Mouse (Mus musculus): Measurements from ENCODE around the gene Riiad1. TPM values are rescaled to one million over a fixed set of nuclear protein-coding genes. Genes with fewer than 3 reads are reported as not detected.

Riiad1 gene
- polyA plus RNA-seq, 1 experiment from 2014 or later: 19.2 TPM

DNA sequence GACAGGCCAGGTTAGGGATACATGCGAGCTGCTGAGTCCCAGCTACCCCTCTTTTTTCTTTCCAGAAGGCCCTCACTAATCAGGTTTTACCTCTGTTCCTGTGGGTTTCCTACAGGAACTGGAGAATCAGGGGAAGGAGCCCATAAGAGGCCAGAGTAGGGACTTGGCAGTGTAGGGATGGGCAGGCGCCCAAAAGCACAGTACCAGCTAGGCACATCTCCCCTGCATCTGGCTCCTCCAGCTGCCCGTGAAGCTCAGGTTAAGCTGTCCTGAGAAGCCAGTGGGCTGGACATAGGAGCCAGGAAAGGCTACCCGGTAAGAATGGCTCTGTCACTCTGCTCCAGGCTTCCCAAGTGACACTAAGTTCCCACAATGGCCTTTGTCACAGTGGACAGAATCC is 1.3 kb upstream of the Riiad1 start:
- H3K4me2 ChIP-seq (ENCODE audit: low read length): peak overlapping the region; percentile 86
- no peak for ATAC-seq
- peak overlapping the region; percentile 83; the same call in 1 of the 2 replicates for H3K27ac ChIP-seq (ENCODE audit: low read depth, low read length)
- 61% methylated on average over 4 of the region's 4 CpGs for WGBS
- H3K9me3 ChIP-seq (replicated peaks; ENCODE audit: control insufficient read depth, low read length): no peaks in the 10 kb centered on the region
- no peak for DNase-seq (ENCODE audit: low spot score)
- H3K4me1 ChIP-seq (ENCODE audit: control insufficient read depth, insufficient read depth, low read length): peaks cover 69% of the 10 kb centered on the region
- H3K27me3 ChIP-seq (replicated peaks; ENCODE audit: control insufficient read depth, insufficient read depth, low read length): no peaks in the 10 kb centered on the region
- H3K4me3 ChIP-seq (ENCODE audit: low read depth, low read length): no peak overlapping the region
- peak overlapping the region; percentile 35; the same call in 1 of the 2 replicates for H3K9ac ChIP-seq (ENCODE audit: low read length)
- peaks cover 34% of the 10 kb centered on the region for H3K36me3 ChIP-seq (ENCODE audit: control insufficient read depth, insufficient read depth, low read length)

DNA sequence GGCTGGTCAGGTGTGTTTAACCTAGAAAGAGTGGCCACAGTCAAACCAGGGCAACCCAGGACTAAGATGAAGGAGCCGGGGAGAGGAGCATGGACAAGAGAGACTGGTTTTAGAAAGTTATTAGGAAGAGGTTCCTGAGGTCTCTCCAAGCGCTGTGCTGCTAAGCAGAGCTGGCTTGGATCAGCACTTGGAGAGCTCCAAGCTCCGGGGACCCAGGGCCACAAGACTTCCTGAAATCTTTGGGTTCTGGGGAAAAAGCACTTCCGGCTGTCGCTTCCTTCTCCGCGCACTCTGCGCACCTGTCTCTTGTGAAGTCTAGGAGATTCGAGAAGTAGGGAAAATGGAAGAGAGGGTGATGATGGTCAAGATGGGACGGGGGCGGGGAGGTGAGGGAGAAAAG is 577 bp downstream of the Riiad1 start:
- H3K4me1 ChIP-seq (ENCODE audit: control insufficient read depth, insufficient read depth, low read length): peaks cover 53% of the 10 kb centered on the region
- no peaks in the 10 kb centered on the region for H3K27me3 ChIP-seq (replicated peaks; ENCODE audit: control insufficient read depth, insufficient read depth, low read length)
- H3K36me3 ChIP-seq (ENCODE audit: control insufficient read depth, insufficient read depth, low read length): peaks cover 22% of the 10 kb centered on the region
- DNase-seq (ENCODE audit: low spot score) (peak; percentile 32), ATAC-seq (no peak)
- WGBS: 12% methylated on average over 11 of the region's 11 CpGs
- H3K9ac ChIP-seq (ENCODE audit: low read length): peak overlapping the region; percentile 90
- H3K9me3 ChIP-seq (replicated peaks; ENCODE audit: control insufficient read depth, low read length): no peaks in the 10 kb centered on the region
- H3K4me2 ChIP-seq (ENCODE audit: low read length): peak overlapping the region; percentile 86
- 0 out of 2 replicates have a peak overlapping the region, but pooled peaks have one; percentile 93 for H3K27ac ChIP-seq (ENCODE audit: low read depth, low read length)
- peak overlapping the region; percentile 61 for H3K4me3 ChIP-seq (ENCODE audit: low read depth, low read length)

DNA sequence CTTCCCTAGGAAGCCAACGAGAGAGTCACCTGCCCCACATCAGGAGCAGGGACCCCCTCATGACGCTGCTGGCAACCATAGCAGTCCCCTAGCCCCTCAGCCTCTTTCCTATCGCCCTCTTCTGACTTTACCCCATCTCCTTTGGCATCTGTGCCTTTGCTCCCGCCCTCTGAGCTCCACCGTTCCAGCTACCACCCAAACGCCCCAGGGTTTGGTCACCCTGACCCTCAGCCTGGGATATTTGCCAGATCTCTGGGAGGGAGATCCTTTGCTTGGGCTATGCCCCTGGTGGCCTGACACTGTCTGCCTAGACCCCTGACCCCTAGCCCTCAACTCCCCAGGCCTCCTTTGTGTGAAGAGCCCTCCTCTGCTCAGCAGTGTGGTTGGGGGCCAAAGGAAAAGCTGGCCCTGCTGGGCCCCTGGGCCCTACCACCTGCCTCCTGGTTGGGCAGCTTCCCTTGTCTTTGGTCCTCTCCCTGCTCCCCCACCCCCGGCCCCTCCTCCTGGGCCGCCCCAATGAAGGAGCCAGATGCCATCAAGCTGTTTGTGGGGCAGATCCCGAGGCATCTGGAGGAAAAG is 1.5 kb downstream of the Riiad1 start:
- Histone ChIP-seq H3K27me3 (replicated peaks; ENCODE audit: control insufficient read depth, insufficient read depth, low read length) (no peaks in the 10 kb centered on the region), H3K4me2 (ENCODE audit: low read length) (peak overlapping the region; percentile 86), H3K9me3 (replicated peaks; ENCODE audit: control insufficient read depth, low read length) (no peaks in the 10 kb centered on the region), H3K4me3 (ENCODE audit: low read depth, low read length) (peak overlapping the region; percentile 61), H3K9ac (ENCODE audit: low read length) (peak overlapping the region; percentile 90), H3K27ac (ENCODE audit: low read depth, low read length) (peak overlapping the region; percentile 93), H3K4me1 (ENCODE audit: control insufficient read depth, insufficient read depth, low read length) (peaks cover 47% of the 10 kb centered on the region), H3K36me3 (ENCODE audit: control insufficient read depth, insufficient read depth, low read length) (peaks cover 21% of the 10 kb centered on the region)
- 6% methylated on average over 9 of the region's 9 CpGs for whole genome bisulfite sequencing
- DNase-seq (ENCODE audit: low spot score) (peak; percentile 33), ATAC-seq (peak; percentile 27)

DNA sequence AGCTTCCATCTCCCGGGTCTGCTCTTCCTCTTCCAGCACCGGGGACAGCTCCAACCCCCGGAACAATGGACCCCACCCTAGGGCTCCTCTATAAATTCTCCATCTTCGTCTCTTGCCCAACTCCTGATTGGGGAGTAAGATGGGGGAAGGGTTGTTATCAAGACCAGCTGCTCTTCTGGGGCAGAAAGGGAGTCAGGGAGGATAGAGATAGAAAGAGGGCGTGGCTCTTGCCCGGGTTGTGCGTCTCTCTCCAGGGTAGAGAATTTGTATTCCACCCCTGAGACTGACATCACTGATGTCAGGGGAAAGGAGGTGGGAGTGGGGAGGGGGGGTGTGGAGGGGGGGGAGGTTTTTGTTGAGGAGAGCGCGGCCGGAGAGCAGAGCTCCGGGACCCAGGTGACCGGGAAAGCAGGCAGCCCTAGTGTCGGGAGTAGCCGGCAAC is 2.1 kb downstream of the Riiad1 start, which contains the start of gene Celf3:
Gene Celf3, plus strand, starts transcription at position 315 of the 442 bp plus-strand sequence.
- Histone ChIP-seq H3K9me3 (replicated peaks; ENCODE audit: control insufficient read depth, low read length) (no peaks in the 10 kb centered on the region), H3K4me3 (ENCODE audit: low read depth, low read length) (peak within 1 kb of the TSS; percentile 61), H3K4me1 (ENCODE audit: control insufficient read depth, insufficient read depth, low read length) (peaks cover 44% of the 10 kb centered on the region), H3K4me2 (ENCODE audit: low read length) (peak within 1 kb of the TSS; percentile 86), H3K9ac (ENCODE audit: low read length) (peak within 1 kb of the TSS; percentile 90), H3K27me3 (replicated peaks; ENCODE audit: control insufficient read depth, insufficient read depth, low read length) (no peaks in the 10 kb centered on the region), H3K36me3 (ENCODE audit: control insufficient read depth, insufficient read depth, low read length) (peaks cover 19% of the 10 kb centered on the region), H3K27ac (ENCODE audit: low read depth, low read length) (peak within 1 kb of the TSS; percentile 93)
- DNase-seq (ENCODE audit: low spot score) (peak; percentile 97), ATAC-seq (peak; percentile 93)
- under 1% methylated on average over 14 of the region's 14 CpGs for WGBS

DNA sequence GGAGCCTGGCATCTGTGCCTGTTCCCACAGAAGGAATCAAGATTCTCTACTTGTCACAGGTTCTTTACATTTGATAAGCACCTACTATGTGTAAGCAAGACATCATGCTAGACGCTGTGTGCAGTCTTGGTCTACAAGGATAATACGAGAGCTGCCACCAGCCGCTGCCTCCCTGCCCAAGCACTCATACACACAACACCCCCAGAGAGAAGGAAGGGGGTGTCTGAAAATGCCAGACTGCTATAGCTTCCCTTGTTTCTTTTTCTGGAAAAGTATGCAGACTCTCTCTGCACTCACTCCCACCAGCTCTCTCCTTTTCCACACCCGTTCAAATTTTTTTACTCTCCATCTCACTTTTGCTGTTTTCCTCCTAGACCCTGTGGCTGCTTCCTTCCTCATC is 2.7 kb downstream of the Riiad1 start:
- DNase-seq (ENCODE audit: low spot score): no peak
- peak overlapping the region; percentile 90 for H3K9ac ChIP-seq (ENCODE audit: low read length)
- H3K27ac ChIP-seq (ENCODE audit: low read depth, low read length): peak overlapping the region; percentile 93
- H3K9me3 ChIP-seq (replicated peaks; ENCODE audit: control insufficient read depth, low read length): no peaks in the 10 kb centered on the region
- peaks cover 16% of the 10 kb centered on the region for H3K36me3 ChIP-seq (ENCODE audit: control insufficient read depth, insufficient read depth, low read length)
- peaks cover 44% of the 10 kb centered on the region for H3K4me1 ChIP-seq (ENCODE audit: control insufficient read depth, insufficient read depth, low read length)
- no peaks in the 10 kb centered on the region for H3K27me3 ChIP-seq (replicated peaks; ENCODE audit: control insufficient read depth, insufficient read depth, low read length)
- H3K4me3 ChIP-seq (ENCODE audit: low read depth, low read length): peak overlapping the region; percentile 61
- H3K4me2 ChIP-seq (ENCODE audit: low read length): peak overlapping the region; percentile 86
- 20% methylated on average over 4 of the region's 4 CpGs for WGBS
- no peak for ATAC-seq

DNA sequence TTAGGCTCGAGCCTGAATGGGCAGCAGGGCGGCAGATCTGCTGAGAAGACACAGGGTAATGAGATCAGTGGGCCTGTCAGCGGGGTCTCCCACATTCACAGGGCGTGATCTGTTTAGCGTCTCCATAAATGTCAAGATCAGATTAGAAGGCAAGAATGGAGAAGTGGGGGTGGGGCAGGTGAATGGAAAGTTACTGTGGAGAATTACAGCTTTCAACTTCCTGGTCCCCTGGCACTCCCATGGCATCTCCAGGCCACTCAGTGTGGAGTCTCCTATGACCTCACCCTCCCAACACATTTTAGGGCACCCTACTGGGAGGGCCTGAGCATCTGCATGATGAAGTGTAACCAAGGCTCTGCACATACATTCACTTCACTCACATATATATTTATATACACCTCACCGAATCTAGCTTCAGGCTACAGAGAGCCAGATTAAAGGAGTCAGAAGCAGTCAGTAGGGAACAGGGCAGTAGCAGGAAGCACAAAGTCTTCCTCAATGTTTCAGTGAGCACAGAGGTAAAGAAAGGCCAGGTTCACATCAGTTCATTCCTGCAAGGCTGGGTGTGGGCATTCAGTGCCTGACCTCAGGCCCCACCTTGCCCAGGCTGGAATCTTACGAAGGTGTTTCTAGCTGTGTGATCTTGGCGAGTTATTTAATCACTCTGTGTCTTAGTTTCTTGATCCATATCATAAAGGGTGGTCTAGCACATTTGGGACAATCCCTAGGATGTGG is 3.7 kb downstream of the Riiad1 start:
- Histone ChIP-seq H3K9me3 (replicated peaks; ENCODE audit: control insufficient read depth, low read length) (no peaks in the 10 kb centered on the region), H3K4me1 (ENCODE audit: control insufficient read depth, insufficient read depth, low read length) (peaks cover 39% of the 10 kb centered on the region), H3K36me3 (ENCODE audit: control insufficient read depth, insufficient read depth, low read length) (peaks cover 7% of the 10 kb centered on the region), H3K27ac (ENCODE audit: low read depth, low read length) (peak overlapping the region; percentile 93; the same call in 1 of the 2 replicates), H3K9ac (ENCODE audit: low read length) (peak overlapping the region; percentile 90; the same call in 1 of the 2 replicates), H3K4me3 (ENCODE audit: low read depth, low read length) (no peak overlapping the region), H3K4me2 (ENCODE audit: low read length) (no peak overlapping the region), H3K27me3 (replicated peaks; ENCODE audit: control insufficient read depth, insufficient read depth, low read length) (no peaks in the 10 kb centered on the region)
- no peak for ATAC-seq
- WGBS: 65% methylated on average over 8 of the region's 8 CpGs
- no peak for DNase-seq (ENCODE audit: low spot score)

DNA sequence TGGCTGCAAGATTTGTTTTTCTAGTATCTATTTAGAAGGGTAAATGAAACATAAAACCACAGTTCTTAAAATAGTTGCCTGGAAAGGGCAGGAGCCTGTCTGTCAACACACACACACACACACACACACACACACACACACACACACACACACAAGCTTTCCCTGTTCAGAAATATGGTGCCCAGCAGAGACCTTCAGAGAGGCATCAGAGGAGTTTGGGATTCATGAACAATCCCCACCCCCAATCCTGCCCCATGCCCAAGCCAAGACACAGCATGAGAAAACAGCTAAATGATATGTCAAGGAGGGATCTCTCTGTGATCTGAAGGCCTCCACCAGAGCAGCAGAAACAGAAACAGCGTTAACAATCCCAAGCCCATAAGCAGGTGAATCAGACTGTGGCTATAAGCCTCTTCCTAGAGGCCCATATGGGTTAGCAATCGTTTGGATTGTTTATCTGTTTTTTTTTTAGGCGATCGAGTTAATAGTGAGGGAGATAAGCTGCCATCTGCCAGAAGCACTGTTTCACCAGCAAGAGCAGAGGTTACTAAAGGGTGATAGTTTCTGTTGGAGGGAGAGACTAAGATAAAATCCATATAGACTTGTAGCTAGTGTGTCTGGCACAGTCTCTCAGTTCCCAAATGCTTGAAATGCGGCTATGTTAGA is 6.4 kb downstream of the Riiad1 start:
- no peak overlapping the region for H3K27ac ChIP-seq (ENCODE audit: low read depth, low read length)
- WGBS: 80% methylated on average over 5 of the region's 5 CpGs
- peaks cover 24% of the 10 kb centered on the region for H3K4me1 ChIP-seq (ENCODE audit: control insufficient read depth, insufficient read depth, low read length)
- no peak overlapping the region for H3K4me2 ChIP-seq (ENCODE audit: low read length)
- H3K9ac ChIP-seq (ENCODE audit: low read length): 0 out of 2 replicates have a peak overlapping the region, but pooled peaks have one; percentile 17
- no peaks in the 10 kb centered on the region for H3K36me3 ChIP-seq (ENCODE audit: control insufficient read depth, insufficient read depth, low read length)
- no peaks in the 10 kb centered on the region for H3K27me3 ChIP-seq (replicated peaks; ENCODE audit: control insufficient read depth, insufficient read depth, low read length)
- DNase-seq (ENCODE audit: low spot score) (no peak), ATAC-seq (no peak)
- no peak overlapping the region for H3K4me3 ChIP-seq (ENCODE audit: low read depth, low read length)
- no peaks in the 10 kb centered on the region for H3K9me3 ChIP-seq (replicated peaks; ENCODE audit: control insufficient read depth, low read length)

DNA sequence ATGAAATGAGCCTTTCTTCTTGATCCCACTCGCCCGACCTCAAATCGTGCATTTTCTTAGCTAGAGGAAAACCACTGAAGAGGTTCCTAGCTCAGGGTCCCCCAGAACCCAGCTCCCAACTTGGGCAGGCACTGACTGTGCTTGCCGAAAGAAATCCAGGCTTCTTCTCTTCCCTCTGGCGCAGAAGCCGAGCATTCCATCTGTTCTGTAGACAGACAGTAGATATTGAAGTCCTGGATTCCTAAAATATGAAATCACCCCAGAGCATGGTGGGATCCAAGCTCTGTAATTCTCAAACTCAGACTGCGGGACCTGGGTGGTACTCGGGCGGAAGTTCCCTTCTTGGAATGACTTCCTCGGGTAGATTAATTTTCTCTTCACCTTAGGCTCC is 7.0 kb downstream of the Riiad1 start:
- H3K4me1 ChIP-seq (ENCODE audit: control insufficient read depth, insufficient read depth, low read length): peaks cover 24% of the 10 kb centered on the region
- no peaks in the 10 kb centered on the region for H3K9me3 ChIP-seq (replicated peaks; ENCODE audit: control insufficient read depth, low read length)
- DNase-seq (ENCODE audit: low spot score): no peak
- no peaks in the 10 kb centered on the region for H3K27me3 ChIP-seq (replicated peaks; ENCODE audit: control insufficient read depth, insufficient read depth, low read length)
- H3K27ac ChIP-seq (ENCODE audit: low read depth, low read length): peak overlapping the region; percentile 1; the same call in 1 of the 2 replicates
- WGBS: 44% methylated on average over 10 of the region's 10 CpGs
- peak overlapping the region; percentile 54 for H3K4me2 ChIP-seq (ENCODE audit: low read length)
- no peaks in the 10 kb centered on the region for H3K36me3 ChIP-seq (ENCODE audit: control insufficient read depth, insufficient read depth, low read length)
- H3K4me3 ChIP-seq (ENCODE audit: low read depth, low read length): no peak overlapping the region
- no peak for ATAC-seq
- peak overlapping the region; percentile 2; the same call in 1 of the 2 replicates for H3K9ac ChIP-seq (ENCODE audit: low read length)

All from forebrain, embryonic 14.5 days (tissue).